Mouse (Mus musculus): ENCODE results near the gene C1qtnf6.

Gene C1qtnf6

DNA sequence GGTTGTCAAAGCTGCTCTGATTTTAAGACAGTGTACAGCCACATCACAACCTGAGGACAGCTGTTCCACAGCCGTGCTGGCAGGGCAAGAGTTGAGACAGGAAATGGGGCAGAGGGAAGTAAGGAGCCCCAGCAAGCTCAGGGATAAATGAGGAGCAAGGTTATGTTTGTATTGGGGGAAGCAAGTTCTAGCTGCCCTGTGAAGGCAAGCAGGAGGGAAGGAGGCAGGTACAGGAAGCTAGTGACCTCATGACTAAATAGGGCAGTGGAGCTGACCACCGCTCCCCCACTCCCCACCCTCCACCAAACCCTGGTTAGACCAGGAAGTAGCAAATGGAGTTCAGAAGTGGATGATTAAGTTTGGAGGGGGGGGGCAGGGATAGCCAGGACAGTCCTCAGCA lies 50.2 kb downstream of the C1qtnf6 start:
- no peak for DNase-seq (ENCODE audit: low spot score in 2 of 2)

DNA sequence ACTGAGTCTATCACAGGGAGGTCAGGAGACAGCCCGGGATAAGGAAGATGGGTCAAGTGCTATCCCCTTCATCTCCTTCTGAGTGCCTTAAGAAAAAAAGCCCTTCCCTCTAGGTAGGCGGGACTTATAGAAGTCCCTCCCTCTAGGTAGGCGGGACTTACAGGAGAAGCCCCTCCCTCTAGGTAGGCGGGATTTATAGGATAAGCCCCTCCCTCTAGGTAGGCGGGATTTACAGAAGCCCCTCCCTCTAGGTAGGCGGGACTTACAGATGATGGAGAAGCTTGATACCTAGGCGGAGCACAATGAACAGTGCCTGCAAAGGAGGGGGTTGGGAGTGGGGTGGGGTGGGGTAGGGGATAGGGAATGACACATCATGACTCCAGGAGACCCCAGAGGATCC lies 51.1 kb downstream of the C1qtnf6 start:
- no peak for DNase-seq (ENCODE audit: low spot score in 2 of 2)

- no peak for DNase-seq (ENCODE audit: low spot score in 2 of 2)
Observed at GRCm38 (mm10) chr15:78479470-78479869, 51.7 kb downstream of the C1qtnf6 start.

GRCm38 (mm10) chr15:78478073-78478472 lies 53.1 kb downstream of the C1qtnf6 start:
- no peak for DNase-seq (ENCODE audit: low spot score in 2 of 2)

DNA sequence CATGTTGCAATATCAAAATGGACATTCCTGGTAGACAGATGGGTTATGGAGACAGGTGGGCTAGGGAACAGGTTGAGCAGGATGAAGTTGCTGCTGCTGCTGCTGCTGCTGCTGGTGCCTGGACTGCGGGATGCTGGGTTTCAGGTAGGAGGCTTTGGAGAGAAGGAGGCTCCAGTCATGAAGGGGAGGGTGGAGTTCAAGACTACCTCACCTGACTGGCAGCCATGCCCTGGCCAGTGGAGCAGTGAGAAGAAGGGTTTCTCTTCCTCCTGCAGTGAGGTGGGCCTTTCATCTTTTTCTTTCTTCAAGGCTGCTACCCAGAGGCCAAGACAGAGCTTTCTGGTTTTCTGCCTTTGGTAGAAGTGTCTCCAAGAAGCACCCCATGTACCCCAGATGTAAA lies 54.3 kb downstream of the C1qtnf6 start:
- no peak for DNase-seq (ENCODE audit: low spot score in 2 of 2)

DNA sequence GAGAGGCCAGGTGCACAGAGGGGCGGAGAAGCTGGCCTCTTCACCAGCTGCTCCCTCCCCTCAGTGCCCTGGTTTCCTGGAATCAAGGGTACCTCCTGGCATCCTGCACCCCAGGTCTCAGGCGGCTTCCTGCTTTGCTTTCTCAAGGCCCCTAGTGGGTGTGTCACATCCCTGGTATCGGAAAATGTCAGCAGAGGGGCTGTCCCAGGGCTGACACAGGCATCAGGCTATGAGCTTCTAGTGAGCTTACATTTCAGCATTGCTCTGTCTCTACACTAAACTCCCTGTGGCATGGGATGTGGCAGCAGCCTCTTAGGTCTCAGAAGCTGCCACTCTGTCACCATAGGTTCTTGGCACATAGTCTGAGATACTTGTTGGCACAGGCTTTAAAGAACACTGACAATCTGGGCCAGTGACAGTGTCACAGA lies 55.6 kb downstream of the C1qtnf6 start:
- no peak for DNase-seq (ENCODE audit: low spot score in 2 of 2)

DNA sequence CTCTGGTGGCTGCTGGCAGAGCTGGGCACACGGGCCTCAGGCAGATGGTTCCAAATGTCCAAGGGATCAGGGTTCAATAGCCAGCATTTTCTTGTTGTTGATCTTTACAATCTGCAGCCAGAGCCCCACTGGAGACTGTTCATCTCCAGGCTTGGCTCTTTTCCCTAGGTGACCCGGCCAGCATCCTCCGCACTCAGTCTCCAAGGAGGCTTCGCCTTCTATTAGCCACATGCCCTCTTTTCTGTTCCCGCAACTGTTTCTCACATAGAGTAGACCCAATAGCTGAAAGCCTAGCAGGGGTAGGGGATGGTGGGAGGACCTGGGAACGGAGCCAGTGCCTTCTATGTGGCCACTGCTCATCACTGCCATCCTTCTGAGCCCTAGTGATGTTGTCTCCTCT lies 57.8 kb downstream of the C1qtnf6 start:
- no peak for DNase-seq (ENCODE audit: low spot score in 2 of 2)
